Mouse (Mus musculus) liver, embryonic 16.5 days (tissue): ENCODE data around the gene Gm10282. TPM values are rescaled to one million over a fixed set of nuclear protein-coding genes. Genes with fewer than 3 reads are reported as not detected.

Experiments
- ATAC-seq: fragments of 200-750 bp; cut with Nextera tagmentation; 2 replicates; pipeline ENCODE4 v1.8.0; 2017; ENCODE audit warnings: low read depth, mild to moderate bottlenecking, moderate number of reproducible peaks, moderate library complexity
- H3K27ac ChIP-seq: fragments of 300-500 bp; sonication (generic); 2 replicates; pipeline ENCODE4 v1.5.1; 2014; ENCODE audit warnings: mild to moderate bottlenecking, low read length
- H3K27me3 ChIP-seq: fragments of 300-500 bp; sonication (generic); 2 replicates; pipeline ENCODE4 v1.6.1; 2014; ENCODE audit warnings: low read depth, low read length, mixed read lengths; ENCODE audit not compliant: control insufficient read depth, insufficient read depth
- H3K36me3 ChIP-seq: fragments of 300-500 bp; sonication (generic); 2 replicates; pipeline ENCODE4 v1.6.1; 2014; ENCODE audit warnings: mild to moderate bottlenecking; ENCODE audit not compliant: control insufficient read depth, insufficient read depth
- H3K4me1 ChIP-seq: fragments of 300-500 bp; sonication (generic); 2 replicates; pipeline ENCODE4 v1.6.1; 2014; ENCODE audit warnings: low read depth, low read length, mixed read lengths; ENCODE audit not compliant: control insufficient read depth
- H3K4me2 ChIP-seq: fragments of 300-500 bp; sonication (generic); 2 replicates; pipeline ENCODE4 v1.6.1; 2014; ENCODE audit warnings: low read depth, low read length, mixed read lengths
- H3K4me3 ChIP-seq: fragments of 300-500 bp; sonication (generic); 2 replicates; pipeline ENCODE4 v1.5.1; 2014; ENCODE audit warnings: low read depth, mild to moderate bottlenecking, low read length
- H3K9ac ChIP-seq: fragments of 300-500 bp; sonication (generic); 2 replicates; pipeline ENCODE4 v1.6.1; 2014; ENCODE audit warnings: low read depth, low read length
- H3K9me3 ChIP-seq: fragments of 300-500 bp; sonication (generic); replicated peaks from 2 replicates; pipeline ENCODE4 v1.6.1; 2016; ENCODE audit warnings: low read length; ENCODE audit not compliant: control insufficient read depth
- WGBS: fragments of 180-500 bp; shearing (Covaris S2); extraction: QIAGEN DNeasy Blood & Tissue Kit; methylation state at CpG from one replicate; pipeline ENCODE4 v1.1.7; 2014; ENCODE audit not compliant: insufficient replicate concordance; 5-methylcytosine and 5-hydroxymethylcytosine counted together
- polyA plus RNA-seq: library from polyadenylated mRNA; unstranded; fragments of >200 nt; fragmentation: Nextera tagmentation; extraction: Ambion mirVana; gene quantifications from 2 replicates; pipeline ENCODE4 v1.2.1, GENCODE M21; 2015

The Gm10282 gene
- polyA plus RNA-seq, 1 experiment from 2014 or later = 5.8 TPM

DNA sequence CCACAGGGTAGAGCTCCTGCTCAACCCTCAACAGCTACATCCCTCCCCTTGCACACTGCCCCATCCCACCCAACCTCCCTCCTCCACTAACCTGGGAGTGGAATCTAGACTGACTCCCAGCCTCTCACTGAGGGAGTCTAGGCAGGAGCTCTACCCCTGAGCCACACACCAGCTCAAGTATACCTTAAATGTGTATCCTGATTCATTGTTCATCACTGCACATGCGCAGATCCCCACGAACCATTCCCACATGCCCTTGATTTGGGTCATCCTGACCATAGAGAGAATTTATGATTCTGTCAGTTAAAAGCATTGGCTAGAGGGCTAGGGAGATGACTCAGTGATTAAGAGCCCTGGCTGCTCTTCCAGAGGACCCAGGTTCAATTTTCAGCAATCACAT lies 42.3 kb downstream of the Gm10282 start:
- Histone ChIP-seq H3K36me3 (no peaks in the 10 kb centered on the region), H3K27ac (no peak overlapping the region), H3K4me1 (no peaks in the 10 kb centered on the region), H3K9me3 (no peaks in the 10 kb centered on the region), H3K4me3 (no peak overlapping the region), H3K9ac (no peak overlapping the region), H3K4me2 (no peak overlapping the region), H3K27me3 (no peaks in the 10 kb centered on the region)
- no peak for ATAC-seq
- WGBS = 77% methylated on average over 2 of the region's 2 CpGs

DNA sequence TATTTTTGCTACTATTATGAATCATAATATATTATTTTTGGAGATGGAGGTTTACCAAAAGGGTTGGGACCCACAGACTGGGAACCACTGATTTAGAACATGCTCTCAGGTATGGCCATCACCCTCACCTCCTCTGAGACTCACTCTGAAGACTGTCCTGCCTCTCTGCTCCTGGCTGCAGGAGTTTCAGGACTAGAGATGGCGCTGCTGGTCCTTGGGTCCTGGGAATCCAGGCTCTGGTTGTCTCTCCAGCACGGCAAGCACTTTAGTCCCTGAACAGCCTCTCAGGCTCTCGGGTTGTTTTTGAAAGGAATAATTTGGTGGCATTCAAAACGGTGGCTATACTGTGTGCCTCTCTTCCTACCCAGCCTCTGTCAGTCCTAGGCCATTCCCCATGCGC lies 43.2 kb downstream of the Gm10282 start:
- Histone ChIP-seq H3K4me3 (no peak overlapping the region), H3K4me1 (no peaks in the 10 kb centered on the region), H3K4me2 (no peak overlapping the region), H3K27me3 (no peaks in the 10 kb centered on the region), H3K9ac (no peak overlapping the region), H3K9me3 (no peaks in the 10 kb centered on the region), H3K36me3 (no peaks in the 10 kb centered on the region), H3K27ac (no peak overlapping the region)
- WGBS = 50% methylated on average over 5 of the region's 5 CpGs
- no peak for ATAC-seq

DNA sequence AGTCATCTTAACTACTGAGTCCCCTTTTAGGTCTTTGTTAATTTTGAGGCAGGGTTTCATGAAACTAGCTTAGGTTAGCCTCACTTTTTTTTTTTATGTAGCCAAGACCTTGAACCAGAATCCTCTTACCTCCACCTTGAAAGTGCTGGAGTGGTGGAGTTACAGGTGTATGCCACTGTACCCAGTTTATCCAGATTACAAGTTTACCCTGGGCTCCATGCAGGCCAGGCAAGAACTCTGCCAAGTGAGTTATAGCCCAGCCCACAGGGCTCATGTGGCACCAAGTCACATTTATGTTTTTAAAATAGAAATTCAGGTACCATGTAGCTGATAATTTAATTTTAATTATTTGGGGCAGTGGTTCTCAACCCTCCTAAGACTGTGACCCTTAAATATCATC lies 43.6 kb downstream of the Gm10282 start:
- Histone ChIP-seq H3K27me3 (no peaks in the 10 kb centered on the region), H3K4me1 (no peaks in the 10 kb centered on the region)

DNA sequence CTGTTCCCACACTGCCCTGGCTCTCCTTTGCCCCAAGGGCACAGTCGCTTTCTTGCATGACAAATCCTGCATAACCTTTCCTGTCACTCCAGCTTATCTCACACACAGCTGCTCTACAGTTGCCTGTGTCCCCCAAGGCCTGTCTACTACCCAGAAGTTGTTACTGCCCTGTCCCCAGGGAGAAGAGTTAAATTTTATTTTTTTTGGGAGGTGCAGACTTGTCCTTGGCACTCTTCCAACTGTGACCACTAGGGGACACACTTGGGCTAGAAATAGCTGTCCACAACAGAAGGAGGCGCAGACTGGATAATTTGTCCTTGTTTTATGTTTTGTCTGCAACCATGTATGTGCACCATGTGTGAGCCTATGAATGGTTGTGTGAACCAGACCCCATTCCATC lies 44.0 kb downstream of the Gm10282 start:
- H3K27ac ChIP-seq = no peak overlapping the region

More for the DNA sequence above, 43.6 kb downstream of the Gm10282 start:
- Histone ChIP-seq H3K9me3 (no peaks in the 10 kb centered on the region), H3K9ac (no peak overlapping the region), H3K4me3 (no peak overlapping the region), H3K27ac (no peak overlapping the region), H3K4me2 (no peak overlapping the region), H3K36me3 (no peaks in the 10 kb centered on the region)
- no peak for ATAC-seq

DNA sequence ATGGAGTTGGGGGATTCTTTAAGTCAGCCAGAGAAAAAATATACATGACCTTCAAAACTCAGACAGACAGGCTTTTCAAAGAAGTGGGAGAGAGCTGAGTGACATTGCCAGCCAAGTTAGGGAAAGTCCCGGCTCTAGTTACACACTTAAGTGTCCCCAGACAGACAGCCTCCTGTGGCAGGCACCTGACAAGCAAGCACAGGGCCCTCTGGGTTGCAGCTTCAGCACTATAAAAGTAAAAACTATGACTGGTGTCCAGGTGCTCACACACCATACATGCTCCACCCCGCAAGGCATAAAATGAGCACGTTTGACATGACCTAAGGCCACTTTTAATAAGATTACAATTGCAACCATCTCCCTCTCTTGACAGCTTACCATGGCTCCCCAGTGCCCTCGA lies 44.5 kb downstream of the Gm10282 start:
- 51% methylated on average over 4 of the region's 4 CpGs for WGBS

More for the DNA sequence above, 44.0 kb downstream of the Gm10282 start:
- Histone ChIP-seq H3K4me2 (no peak overlapping the region), H3K4me1 (no peaks in the 10 kb centered on the region), H3K9ac (no peak overlapping the region), H3K4me3 (no peak overlapping the region), H3K9me3 (no peaks in the 10 kb centered on the region), H3K36me3 (no peaks in the 10 kb centered on the region), H3K27me3 (no peaks in the 10 kb centered on the region)
- 31% methylated on average over 2 of the region's 2 CpGs for WGBS
- ATAC-seq = no peak

DNA sequence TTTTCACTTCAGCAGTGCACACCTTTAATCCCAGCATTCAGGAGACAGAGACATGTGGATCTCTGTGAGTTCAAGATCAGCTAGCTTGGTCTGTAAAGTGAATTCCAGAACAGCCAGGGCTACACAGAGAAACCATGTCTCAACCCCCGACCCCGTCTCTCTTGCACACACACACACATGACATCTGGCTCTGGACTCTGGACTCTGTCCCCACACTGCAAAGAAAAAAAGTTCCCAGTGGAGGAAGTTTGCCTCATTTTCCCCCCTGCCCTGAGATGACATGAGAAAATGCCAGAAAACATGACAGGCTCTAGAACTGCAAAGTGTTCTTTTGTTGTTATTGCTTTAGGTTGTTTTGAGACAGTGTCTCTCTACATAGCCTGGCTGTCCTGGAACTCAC lies 45.2 kb downstream of the Gm10282 start:
- Histone ChIP-seq H3K9ac (no peak overlapping the region), H3K27me3 (no peaks in the 10 kb centered on the region), H3K36me3 (no peaks in the 10 kb centered on the region), H3K9me3 (no peaks in the 10 kb centered on the region), H3K4me1 (no peaks in the 10 kb centered on the region), H3K4me3 (no peak overlapping the region), H3K27ac (no peak overlapping the region), H3K4me2 (no peak overlapping the region)
- 0 out of 2 replicates have a peak, but pooled peaks have one; percentile 28 for ATAC-seq
- 58% methylated on average over 2 of the region's 2 CpGs for WGBS

More for the DNA sequence above, 44.5 kb downstream of the Gm10282 start:
- H3K36me3 ChIP-seq = no peaks in the 10 kb centered on the region
- H3K4me1 ChIP-seq = no peaks in the 10 kb centered on the region
- H3K4me2 ChIP-seq = no peak overlapping the region
- no peaks in the 10 kb centered on the region for H3K27me3 ChIP-seq
- no peaks in the 10 kb centered on the region for H3K9me3 ChIP-seq
- no peak overlapping the region for H3K9ac ChIP-seq
- no peak overlapping the region for H3K4me3 ChIP-seq
- ATAC-seq = no peak
- H3K27ac ChIP-seq = no peak overlapping the region

DNA sequence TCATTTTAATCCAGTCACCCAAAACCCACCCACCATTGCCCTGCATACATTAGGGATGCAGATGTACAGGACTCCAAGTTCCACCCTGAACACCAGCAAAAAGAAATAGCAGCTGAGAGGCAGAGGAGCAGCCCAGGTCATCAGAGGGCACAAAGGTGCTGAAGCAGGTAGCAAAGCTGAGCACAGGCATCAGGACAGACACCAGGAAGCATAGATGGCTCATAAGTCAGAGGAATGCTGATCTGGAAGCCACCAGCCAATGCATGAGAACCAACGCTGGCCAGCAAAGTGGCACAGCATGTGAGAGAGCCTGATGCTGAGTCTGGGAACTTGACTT lies 47.2 kb downstream of the Gm10282 start:
- Histone ChIP-seq H3K27ac (no peak overlapping the region), H3K9ac (no peak overlapping the region), H3K36me3 (no peaks in the 10 kb centered on the region; the same call in 1 of the 2 replicates), H3K9me3 (no peaks in the 10 kb centered on the region), H3K4me1 (no peaks in the 10 kb centered on the region), H3K4me3 (no peak overlapping the region), H3K4me2 (no peak overlapping the region), H3K27me3 (no peaks in the 10 kb centered on the region)
- 75% methylated on average over 1 of the region's 1 CpGs for WGBS
- ATAC-seq = no peak

DNA sequence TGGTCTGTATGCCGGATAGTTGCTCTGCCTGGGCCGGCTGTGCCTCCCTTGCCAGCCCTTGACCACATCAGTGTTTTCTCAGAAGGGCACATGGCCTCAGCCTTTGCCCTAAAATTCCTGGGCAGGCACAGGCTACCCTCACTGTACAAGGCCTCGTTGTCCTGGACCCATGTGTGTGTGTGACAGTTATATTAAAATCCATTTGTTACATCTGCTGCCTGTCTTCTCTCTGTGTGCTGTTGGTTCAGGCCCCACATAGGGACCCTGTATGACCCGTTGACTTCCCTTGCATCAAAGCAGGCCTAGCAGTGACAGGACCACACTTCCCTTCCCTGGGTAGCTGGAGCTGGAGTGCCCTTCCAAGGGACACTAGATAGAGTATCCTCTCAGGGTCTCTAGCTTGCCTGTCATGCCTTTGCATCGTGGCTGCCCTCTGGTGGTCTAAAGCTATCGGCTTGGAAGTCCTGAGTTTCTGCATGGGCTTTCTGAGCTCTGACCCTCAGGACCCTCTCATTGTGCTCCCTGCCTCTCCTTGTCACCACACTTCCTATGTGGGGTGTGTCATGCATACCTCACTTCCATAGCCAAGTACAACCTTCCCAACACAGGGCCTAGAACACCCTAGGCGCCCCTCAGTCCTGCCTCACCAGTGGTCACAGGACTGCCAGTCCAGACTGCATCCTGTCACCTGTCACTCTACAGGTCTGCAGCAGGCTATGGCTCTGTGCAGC lies 47.7 kb downstream of the Gm10282 start:
- H3K9me3 ChIP-seq = no peaks in the 10 kb centered on the region
- ATAC-seq = no peak
- H3K4me1 ChIP-seq = no peaks in the 10 kb centered on the region
- no peaks in the 10 kb centered on the region for H3K27me3 ChIP-seq
- H3K27ac ChIP-seq = no peak overlapping the region
- H3K36me3 ChIP-seq = peaks cover 3% of the 10 kb centered on the region; the same call in 1 of the 2 replicates
- H3K9ac ChIP-seq = no peak overlapping the region
- H3K4me3 ChIP-seq = no peak overlapping the region
- H3K4me2 ChIP-seq = no peak overlapping the region
- 46% methylated on average over 7 of the region's 7 CpGs for WGBS
